Mouse (Mus musculus): ENCODE results near the gene Itsn2.
"Not testable (repeated sequence)": the region's sequence is repeated elsewhere in the genome, so short reads cannot be mapped to it uniquely, and the experiment has no call there.

Gene Itsn2

GRCm38 (mm10) chr12:4598666-4599428 is 6.4 kb downstream of the Itsn2 start:
- DNase-seq (ENCODE audit: low spot score), result no peak

GRCm38 (mm10) chr12:4599713-4600112 is 7.3 kb downstream of the Itsn2 start:
- DNase-seq (ENCODE audit: low spot score), result no peak

GRCm38 (mm10) chr12:4606625-4607024 is 14.2 kb downstream of the Itsn2 start:
- DNase-seq (ENCODE audit: low spot score), result no peak

GRCm38 (mm10) chr12:4614722-4615121 is 22.3 kb downstream of the Itsn2 start:
- no peak for DNase-seq (ENCODE audit: low spot score)

- DNase-seq (ENCODE audit: low spot score), result no peak
These were observed 31.8 kb downstream of the Itsn2 start for GRCm38 (mm10) chr12:4624201-4624600.

- no peak for DNase-seq (ENCODE audit: low spot score)
These were observed 40.5 kb downstream of the Itsn2 start for GRCm38 (mm10) chr12:4632957-4633356.

GRCm38 (mm10) chr12:4638438-4638837 is 46.0 kb downstream of the Itsn2 start:
- DNase-seq (ENCODE audit: low spot score), result no peak

GRCm38 (mm10) chr12:4640737-4641136 is 48.3 kb downstream of the Itsn2 start:
- no peak for DNase-seq (ENCODE audit: low spot score)

GRCm38 (mm10) chr12:4656813-4657212 is 64.4 kb downstream of the Itsn2 start:
- no peak for DNase-seq (ENCODE audit: low spot score)

- DNase-seq (ENCODE audit: low spot score), result no peak
These were observed 72.7 kb downstream of the Itsn2 start for GRCm38 (mm10) chr12:4664929-4665674.

- DNase-seq (ENCODE audit: low spot score), result no peak
These were observed 73.2 kb downstream of the Itsn2 start for GRCm38 (mm10) chr12:4665675-4666037.

- no peak for DNase-seq (ENCODE audit: low spot score)
These were observed 83.9 kb downstream of the Itsn2 start for GRCm38 (mm10) chr12:4676336-4676735.

- no peak for DNase-seq (ENCODE audit: low spot score)
These were observed 87.5 kb downstream of the Itsn2 start for GRCm38 (mm10) chr12:4679971-4680370.

GRCm38 (mm10) chr12:4685441-4685840 is 93.0 kb downstream of the Itsn2 start:
- no peak for DNase-seq (ENCODE audit: low spot score)

- DNase-seq (ENCODE audit: low spot score), result no peak
These were observed 95.9 kb downstream of the Itsn2 start for GRCm38 (mm10) chr12:4688386-4688785.

GRCm38 (mm10) chr12:4689341-4689740 is 96.9 kb downstream of the Itsn2 start:
- no peak for DNase-seq (ENCODE audit: low spot score)

- no peak for DNase-seq (ENCODE audit: low spot score)
These were observed 98.8 kb downstream of the Itsn2 start for GRCm38 (mm10) chr12:4691193-4691592.

- no peak for DNase-seq (ENCODE audit: low spot score)
These were observed 102.1 kb downstream of the Itsn2 start for GRCm38 (mm10) chr12:4694534-4694933.

GRCm38 (mm10) chr12:4705626-4706025 is 113.2 kb downstream of the Itsn2 start:
- DNase-seq (ENCODE audit: low spot score), result not testable (repeated sequence)

- no peak for DNase-seq (ENCODE audit: low spot score)
These were observed 113.7 kb downstream of the Itsn2 start for GRCm38 (mm10) chr12:4706175-4706574.

GRCm38 (mm10) chr12:4706901-4707300 is 114.5 kb downstream of the Itsn2 start:
- no peak for DNase-seq (ENCODE audit: low spot score)

- no peak for DNase-seq (ENCODE audit: low spot score)
These were observed 115.1 kb downstream of the Itsn2 start for GRCm38 (mm10) chr12:4707488-4708017.

- no peak for DNase-seq (ENCODE audit: low spot score)
These were observed 115.9 kb downstream of the Itsn2 start for GRCm38 (mm10) chr12:4708296-4708695.
